Mouse (Mus musculus) frontal cortex, postnatal 36 days (tissue): ENCODE measurements around the gene Serpina3n.
"Not testable (repeated sequence)": the region's sequence is repeated elsewhere in the genome, so short reads cannot be mapped to it uniquely, and the experiment has no call there.

Experiments
- DNase-seq, 2 experiments: peaks; one replicate each; pipeline ENCODE4 v3.0.0; 2022; ENCODE audit warnings: low spot score in 2 of 2

Serpina3n gene

GRCm38 (mm10) chr12:104406454-104406885 lies at the start of gene Serpina3n:
Gene Serpina3n, plus strand, starts transcription at chr12:104406729.
- no peak for DNase-seq

GRCm38 (mm10) chr12:104369986-104370385 lies 36.5 kb upstream of the Serpina3n start:
- DNase-seq = no peak

- not testable (repeated sequence) for DNase-seq
Measured at GRCm38 (mm10) chr12:104377179-104377578, 29.4 kb upstream of the Serpina3n start.

GRCm38 (mm10) chr12:104378351-104378750 lies 28.2 kb upstream of the Serpina3n start:
- DNase-seq = not testable (repeated sequence)

GRCm38 (mm10) chr12:104378815-104379214 lies 27.7 kb upstream of the Serpina3n start:
- DNase-seq = not testable (repeated sequence)

- DNase-seq = no peak
Measured at GRCm38 (mm10) chr12:104379856-104380255, 26.7 kb upstream of the Serpina3n start.

GRCm38 (mm10) chr12:104381071-104381604 lies 25.4 kb upstream of the Serpina3n start:
- not testable (repeated sequence) for DNase-seq

- DNase-seq = not testable (repeated sequence)
Measured at GRCm38 (mm10) chr12:104385987-104386386, 20.5 kb upstream of the Serpina3n start.

- not testable (repeated sequence) for DNase-seq
Measured at GRCm38 (mm10) chr12:104386878-104387277, 19.7 kb upstream of the Serpina3n start.

- DNase-seq = no peak
Measured at GRCm38 (mm10) chr12:104388477-104388876, 18.1 kb upstream of the Serpina3n start.

GRCm38 (mm10) chr12:104391057-104391456 lies 15.5 kb upstream of the Serpina3n start:
- not testable (repeated sequence) for DNase-seq

GRCm38 (mm10) chr12:104403968-104404367 lies 2.6 kb upstream of the Serpina3n start:
- no peak for DNase-seq

- DNase-seq = no peak
Measured at GRCm38 (mm10) chr12:104412507-104412906, 6.0 kb downstream of the Serpina3n start.

GRCm38 (mm10) chr12:104414576-104414975 lies 8.0 kb downstream of the Serpina3n start:
- DNase-seq = no peak

- DNase-seq = peak; percentile 63 to 79
Measured at GRCm38 (mm10) chr12:104415625-104416315, 9.2 kb downstream of the Serpina3n start.

- DNase-seq = peak; percentile 83 to 85
Measured at GRCm38 (mm10) chr12:104418340-104419135, 12.0 kb downstream of the Serpina3n start.

GRCm38 (mm10) chr12:104419136-104419462 lies 12.6 kb downstream of the Serpina3n start:
- no peak for DNase-seq

GRCm38 (mm10) chr12:104422615-104423392 lies 16.3 kb downstream of the Serpina3n start:
- no peak for DNase-seq

- DNase-seq = no peak
Measured at GRCm38 (mm10) chr12:104425591-104425990, 19.1 kb downstream of the Serpina3n start.

- peak in 1 of 2 experiments; percentile 8 for DNase-seq
Measured at GRCm38 (mm10) chr12:104426915-104427314, 20.4 kb downstream of the Serpina3n start.

GRCm38 (mm10) chr12:104431359-104431758 lies 24.8 kb downstream of the Serpina3n start:
- no peak for DNase-seq

- no peak for DNase-seq
Measured at GRCm38 (mm10) chr12:104433214-104433613, 26.7 kb downstream of the Serpina3n start.
